Mouse (Mus musculus): ENCODE data around the gene Gm21812. TPM values are rescaled to one million over a fixed set of nuclear protein-coding genes. Genes with fewer than 3 reads are reported as not detected.

Gm21812 gene
- total RNA-seq (2023): not detected

DNA sequence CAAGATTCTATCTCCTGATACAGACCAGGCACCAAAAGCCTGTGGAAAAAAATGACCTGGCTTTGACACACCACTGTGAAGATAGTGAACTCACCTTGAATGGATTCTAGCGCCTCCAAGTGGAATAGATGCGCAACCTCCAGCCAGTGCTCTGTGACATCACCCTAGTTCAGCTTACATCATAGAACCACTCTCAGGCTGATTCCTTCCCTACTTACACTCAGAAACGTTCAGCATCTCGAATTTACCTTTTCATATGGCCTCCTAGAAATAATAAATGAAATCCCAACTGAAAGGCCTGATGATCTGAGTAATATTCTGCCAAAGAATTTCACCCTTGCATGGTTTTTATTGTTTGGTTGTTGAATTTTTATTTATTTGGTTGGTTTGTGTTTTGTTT lies at the start of gene Gm21812:
Gene Gm21812, minus strand, starts transcription at position 101 of the 400 bp plus-strand sequence.

Other genes with a start within 250 kb of the Gm21812 start
- not detected for gene Gm21292, start 213.3 kb downstream of the Gm21812 start, total RNA-seq (2023)
- not detected for gene Gm21721, start 145.0 kb downstream of the Gm21812 start, total RNA-seq (2023)
- not detected for gene Gm21874, start 69.0 kb upstream of the Gm21812 start, total RNA-seq (2023)

Measured in monocyte, adult 59 days (primary cell).